Mouse (Mus musculus): Measurements from ENCODE around the gene Tspoap1. TPM values are rescaled to one million over a fixed set of nuclear protein-coding genes. Genes with fewer than 3 reads are reported as not detected.

Tspoap1 gene
- polyA plus RNA-seq, 1 experiment from 2014 or later: 4.4 TPM

DNA sequence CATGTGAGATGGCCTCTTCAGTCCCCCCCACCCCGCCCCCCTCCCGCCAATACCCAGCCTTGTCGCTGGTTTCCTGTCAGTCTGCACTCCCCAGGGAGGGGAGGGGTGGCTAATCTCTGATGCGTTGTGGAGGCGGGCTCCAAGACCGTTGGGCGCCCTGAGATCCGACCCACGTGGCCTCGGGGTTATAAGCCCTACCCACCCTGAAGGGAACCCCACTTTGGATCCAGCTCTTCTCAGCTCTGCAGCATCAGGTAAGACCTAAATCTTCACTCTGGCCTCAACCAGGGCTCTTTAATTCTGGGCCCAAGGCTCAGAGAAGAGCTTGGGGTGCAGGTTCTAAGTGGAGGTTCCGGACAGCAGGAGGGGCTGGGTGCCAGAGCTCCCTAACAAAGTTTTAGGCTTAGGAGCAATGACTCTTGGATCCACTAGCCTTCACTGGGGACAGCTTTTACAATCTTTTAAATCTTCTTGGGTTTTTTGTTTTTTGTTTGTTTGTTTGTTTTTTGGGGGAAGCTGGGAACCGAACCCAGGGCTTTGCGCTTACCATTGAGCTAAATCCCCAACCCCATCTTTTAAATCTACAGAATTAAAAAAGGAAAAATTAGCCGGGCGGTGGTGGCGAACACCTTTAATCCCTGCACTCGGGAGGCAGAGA is 4.9 kb upstream of the Tspoap1 start:
- peak; percentile 74 for ATAC-seq (replicated peaks; ENCODE audit: low FRiP score)
- Histone ChIP-seq H3K4me1 (peaks cover 19% of the 10 kb centered on the region), H3K36me3 (no peaks in the 10 kb centered on the region), H3K27me3 (peaks cover 16% of the 10 kb centered on the region), H3K27ac (no peak overlapping the region), H3K4me2 (no peak overlapping the region), H3K9ac (no peak overlapping the region), H3K4me3 (replicated peaks) (no peak overlapping the region; the same call in 1 of the 2 replicates), H3K9me3 (replicated peaks) (no peaks in the 10 kb centered on the region)
- 79% methylated on average over 17 of the region's 17 CpGs for WGBS

GRCm38 (mm10) chr11:87756251-87756820 is 4.0 kb upstream of the Tspoap1 start:
- no peak for ATAC-seq (replicated peaks; ENCODE audit: low FRiP score)
- no peak overlapping the region for H3K4me2 ChIP-seq
- peaks cover 22% of the 10 kb centered on the region for H3K4me1 ChIP-seq
- no peak overlapping the region for H3K9ac ChIP-seq
- H3K36me3 ChIP-seq: no peaks in the 10 kb centered on the region
- peaks cover 24% of the 10 kb centered on the region for H3K27me3 ChIP-seq
- 79% methylated on average over 15 of the region's 15 CpGs for WGBS
- H3K4me3 ChIP-seq (replicated peaks): peak overlapping the region; percentile 14; the same call in 1 of the 2 replicates
- no peaks in the 10 kb centered on the region for H3K9me3 ChIP-seq (replicated peaks)
- H3K27ac ChIP-seq: no peak overlapping the region

DNA sequence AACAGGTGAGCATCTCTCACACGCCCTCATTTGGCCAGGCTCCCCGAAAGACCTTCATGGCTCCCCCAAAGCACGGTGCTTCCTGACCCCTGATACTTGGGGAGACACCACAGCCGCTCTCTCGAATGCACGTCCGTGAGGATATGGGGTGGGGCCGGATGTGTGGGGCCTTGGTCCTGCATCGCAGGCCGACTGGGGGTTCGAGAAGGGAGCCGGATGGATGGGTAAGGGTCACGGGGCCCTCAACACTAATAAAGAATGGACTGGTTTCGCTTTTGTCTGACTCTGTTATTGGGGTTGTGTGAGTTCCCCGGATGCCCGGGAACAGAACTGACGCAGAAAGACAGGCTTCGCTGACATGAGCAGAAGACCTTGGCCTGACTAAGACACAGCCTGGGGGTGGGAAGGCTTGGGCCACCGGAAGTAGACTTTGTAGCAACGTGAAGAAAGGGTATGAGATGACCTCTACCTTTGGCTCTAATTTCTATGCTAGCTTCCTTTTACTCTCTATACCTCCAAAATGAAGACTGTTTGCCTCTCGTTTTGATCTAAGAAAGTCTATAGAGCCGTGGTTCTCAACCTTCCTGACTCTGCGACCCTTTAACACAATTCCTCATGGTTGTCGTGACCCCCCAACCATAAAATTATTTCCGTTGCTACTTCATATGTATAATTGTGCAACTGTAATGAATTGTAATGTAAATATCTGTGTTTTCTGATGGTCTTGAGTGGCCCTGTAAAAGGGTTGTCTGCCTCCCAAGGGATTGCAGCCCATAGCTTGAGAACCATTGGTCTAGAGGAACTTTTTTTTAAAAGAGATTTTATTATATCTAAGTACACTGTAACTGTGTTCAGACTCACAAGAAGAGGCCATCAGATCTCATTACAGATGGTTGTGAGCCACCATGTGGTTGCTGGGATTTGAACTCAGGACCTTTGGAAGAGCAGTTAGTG is 3.1 kb upstream of the Tspoap1 start:
- ATAC-seq (replicated peaks; ENCODE audit: low FRiP score): no peak
- no peak overlapping the region for H3K4me2 ChIP-seq
- no peaks in the 10 kb centered on the region for H3K36me3 ChIP-seq
- 86% methylated on average over 25 of the region's 25 CpGs for WGBS
- H3K27ac ChIP-seq: no peak overlapping the region
- no peak overlapping the region for H3K9ac ChIP-seq
- H3K4me3 ChIP-seq (replicated peaks): peak overlapping the region; percentile 14; the same call in 1 of the 2 replicates
- H3K9me3 ChIP-seq (replicated peaks): no peaks in the 10 kb centered on the region
- peaks cover 22% of the 10 kb centered on the region for H3K4me1 ChIP-seq
- peaks cover 34% of the 10 kb centered on the region for H3K27me3 ChIP-seq

GRCm38 (mm10) chr11:87758161-87758911 is 2.0 kb upstream of the Tspoap1 start:
- Histone ChIP-seq H3K9ac (no peak overlapping the region), H3K27me3 (peaks cover 44% of the 10 kb centered on the region), H3K36me3 (no peaks in the 10 kb centered on the region), H3K4me3 (replicated peaks) (no peak overlapping the region), H3K9me3 (replicated peaks) (no peaks in the 10 kb centered on the region), H3K4me2 (no peak overlapping the region), H3K4me1 (peaks cover 26% of the 10 kb centered on the region), H3K27ac (no peak overlapping the region)
- 80% methylated on average over 7 of the region's 7 CpGs for WGBS
- no peak for ATAC-seq (replicated peaks; ENCODE audit: low FRiP score)

- 75% methylated on average over 4 of the region's 4 CpGs for WGBS
Observed at GRCm38 (mm10) chr11:87758957-87759608, 1.3 kb upstream of the Tspoap1 start.

GRCm38 (mm10) chr11:87759609-87760005 is 734 bp upstream of the Tspoap1 start:
- Histone ChIP-seq H3K4me1 (peaks cover 35% of the 10 kb centered on the region), H3K9me3 (replicated peaks) (no peaks in the 10 kb centered on the region), H3K4me2 (no peak overlapping the region), H3K27me3 (peaks cover 57% of the 10 kb centered on the region), H3K4me3 (replicated peaks) (no peak overlapping the region), H3K27ac (no peak overlapping the region), H3K36me3 (no peaks in the 10 kb centered on the region), H3K9ac (no peak overlapping the region)
- no peak for ATAC-seq (replicated peaks; ENCODE audit: low FRiP score)
- WGBS: 13% methylated on average over 3 of the region's 3 CpGs

More at GRCm38 (mm10) chr11:87758957-87759608, 1.3 kb upstream of the Tspoap1 start:
- Histone ChIP-seq H3K9me3 (replicated peaks) (no peaks in the 10 kb centered on the region), H3K27me3 (peaks cover 52% of the 10 kb centered on the region), H3K4me3 (replicated peaks) (no peak overlapping the region), H3K9ac (no peak overlapping the region), H3K4me1 (peaks cover 33% of the 10 kb centered on the region), H3K27ac (no peak overlapping the region), H3K36me3 (no peaks in the 10 kb centered on the region), H3K4me2 (no peak overlapping the region)
- ATAC-seq (replicated peaks; ENCODE audit: low FRiP score): no peak

- peaks cover 35% of the 10 kb centered on the region for H3K4me1 ChIP-seq
- H3K27ac ChIP-seq: no peak overlapping the region
- H3K9ac ChIP-seq: no peak overlapping the region
- no peaks in the 10 kb centered on the region for H3K36me3 ChIP-seq
- H3K27me3 ChIP-seq: peaks cover 73% of the 10 kb centered on the region
- no peak overlapping the region for H3K4me2 ChIP-seq
- 67% methylated on average over 11 of the region's 11 CpGs for WGBS
- ATAC-seq (replicated peaks; ENCODE audit: low FRiP score): no peak
- H3K4me3 ChIP-seq (replicated peaks): no peak overlapping the region
- H3K9me3 ChIP-seq (replicated peaks): no peaks in the 10 kb centered on the region
Observed at GRCm38 (mm10) chr11:87761181-87761721, 910 bp downstream of the Tspoap1 start.

GRCm38 (mm10) chr11:87761806-87762701 is 1.7 kb downstream of the Tspoap1 start:
- no peak overlapping the region for H3K27ac ChIP-seq
- no peak overlapping the region for H3K4me3 ChIP-seq (replicated peaks)
- H3K36me3 ChIP-seq: no peaks in the 10 kb centered on the region
- peaks cover 81% of the 10 kb centered on the region for H3K27me3 ChIP-seq
- H3K4me2 ChIP-seq: no peak overlapping the region
- H3K4me1 ChIP-seq: peaks cover 29% of the 10 kb centered on the region
- no peak for ATAC-seq (replicated peaks; ENCODE audit: low FRiP score)
- no peaks in the 10 kb centered on the region for H3K9me3 ChIP-seq (replicated peaks)
- 81% methylated on average over 14 of the region's 14 CpGs for WGBS
- no peak overlapping the region for H3K9ac ChIP-seq

- H3K27ac ChIP-seq: no peak overlapping the region
- no peak overlapping the region for H3K4me3 ChIP-seq (replicated peaks)
- ATAC-seq (replicated peaks; ENCODE audit: low FRiP score): no peak
- no peaks in the 10 kb centered on the region for H3K9me3 ChIP-seq (replicated peaks)
- peaks cover 86% of the 10 kb centered on the region for H3K27me3 ChIP-seq
- H3K36me3 ChIP-seq: no peaks in the 10 kb centered on the region
- no peak overlapping the region for H3K9ac ChIP-seq
- peak overlapping the region; percentile 96 for H3K4me2 ChIP-seq
- WGBS: 50% methylated on average over 12 of the region's 12 CpGs
- H3K4me1 ChIP-seq: peaks cover 29% of the 10 kb centered on the region
Observed at GRCm38 (mm10) chr11:87762702-87763385, 2.5 kb downstream of the Tspoap1 start.

DNA sequence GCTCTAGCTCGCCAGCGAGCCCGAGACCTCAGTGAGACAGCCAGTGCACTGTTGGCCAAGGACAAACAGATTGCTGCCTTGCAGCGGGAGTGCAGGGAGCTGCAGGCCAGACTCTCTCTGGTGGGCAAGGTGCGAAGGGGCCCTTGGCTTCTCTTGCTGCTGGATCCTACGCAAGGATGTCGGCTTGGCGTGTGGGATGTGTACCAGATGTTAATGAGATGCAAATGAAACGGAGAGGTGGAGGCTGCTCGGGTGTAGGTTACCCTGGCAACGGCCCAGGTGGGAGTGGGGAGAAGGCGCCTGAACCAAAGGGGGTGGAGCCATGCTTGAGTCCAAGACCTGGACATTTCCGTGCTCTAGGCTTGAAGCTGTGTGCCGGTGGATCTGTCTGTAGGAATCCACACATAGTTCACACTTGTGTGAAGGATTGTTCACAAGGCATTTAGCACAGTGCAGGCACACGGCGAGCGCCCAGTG is 3.2 kb downstream of the Tspoap1 start:
- WGBS: 2% methylated on average over 17 of the region's 17 CpGs
- Histone ChIP-seq H3K4me2 (peak overlapping the region; percentile 96), H3K36me3 (no peaks in the 10 kb centered on the region), H3K27me3 (peaks cover 90% of the 10 kb centered on the region), H3K4me3 (replicated peaks) (peak overlapping the region; percentile 53), H3K4me1 (peaks cover 29% of the 10 kb centered on the region), H3K27ac (0 out of 2 replicates have a peak overlapping the region, but pooled peaks have one; percentile 6), H3K9me3 (replicated peaks) (no peaks in the 10 kb centered on the region), H3K9ac (peak overlapping the region; percentile 62)
- peak; percentile 70; the same call in 1 of the 2 replicates for ATAC-seq (replicated peaks; ENCODE audit: low FRiP score)

All from kidney, embryonic 15.5 days (tissue).